Mouse (Mus musculus) cortical plate, adult 2 months (tissue): ENCODE results near the gene Gfra4.

Experiments
- CTCF ChIP-seq: fragments of 200-500 bp; IDR thresholded peaks from 2 replicates; pipeline ENCODE4 v1.5.1; 2011; ENCODE audit warnings: mild to moderate bottlenecking, control low read depth, low read length; ENCODE audit not compliant: insufficient read depth; ENCODE audit errors: extremely low read depth
- POLR2A ChIP-seq: fragments of 200-500 bp; IDR thresholded peaks from 2 replicates; pipeline ENCODE4 v1.6.1; 2011; ENCODE audit warnings: mild to moderate bottlenecking, low read length, control low read depth; ENCODE audit not compliant: insufficient read depth; ENCODE audit errors: extremely low read depth

DNA sequence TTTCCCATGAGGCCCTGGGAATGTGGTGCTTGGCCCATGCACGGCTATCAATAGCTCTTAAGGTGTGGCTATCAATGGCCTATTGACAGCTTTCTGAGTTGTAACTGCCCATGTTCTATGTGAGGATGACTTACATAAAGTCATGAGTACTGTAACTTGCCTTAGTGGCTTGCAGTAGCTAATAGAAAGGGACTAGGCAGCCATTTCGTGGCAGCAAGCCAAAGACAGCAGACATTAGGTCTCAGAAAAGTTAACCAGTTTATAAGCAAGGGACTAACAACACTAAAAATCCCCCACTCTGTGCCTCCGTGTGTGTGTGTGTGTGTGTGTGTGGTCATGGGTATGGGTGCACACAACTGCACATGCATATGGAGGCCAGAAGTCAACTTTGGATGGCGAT lies 41.3 kb upstream of the Gfra4 start:
- TF ChIP-seq CTCF, result no peak
- TF ChIP-seq POLR2A, result no peak
